Comparison of ENCODE assay signal across 9 mouse cellular contexts in the genomic region with DNA sequence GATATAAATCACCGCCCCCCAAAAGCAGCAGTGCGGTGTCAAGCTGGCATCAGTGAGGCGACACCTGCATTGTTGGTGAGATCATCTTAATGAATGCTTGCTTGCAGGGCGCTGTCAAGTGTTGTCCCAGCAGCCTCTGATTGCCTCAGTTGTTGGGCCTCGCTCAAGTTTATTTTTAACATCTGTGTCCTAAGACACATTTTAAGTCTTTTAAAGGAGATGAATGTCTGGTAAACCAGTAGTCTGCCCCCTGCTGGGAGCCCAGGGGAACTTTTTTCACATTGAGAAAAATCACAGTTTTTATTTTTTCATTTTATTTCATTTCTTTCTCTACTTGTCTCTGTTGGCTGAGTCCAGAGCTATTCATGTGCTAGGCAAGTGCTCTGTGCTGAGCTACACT. TPM values are rescaled to one million over a fixed set of nuclear protein-coding genes. Genes with fewer than 3 reads are reported as not detected.
DNase-seq lines count a peak whose midpoint lies in the region; TF ChIP-seq lines count a peak whose summit lies in the region.
"Had no signal": no experiment of that assay in that cellular context is flagged by ENCODE, and none has a peak within 500 bp of the region (broad histone marks: within the 10 kb centered on the region; RNA-seq: fewer than 3 reads in every experiment).

No protein-coding gene starts in this region.

- H3K4me1 ChIP-seq in bone marrow macrophage, adult 2 months (ENCODE audit: control insufficient read depth, insufficient read depth, low read length), result no peaks in the 10 kb centered on the region
- H3K4me1 ChIP-seq: limb, embryonic 12.5 days had no signal

- TF ChIP-seq POLR2A in bone marrow macrophage, adult 2 months (IDR thresholded peaks at IDR 0.05; ENCODE audit: borderline replicate concordance, low read depth, low read length), result no peak

- peak; percentile 51 for DNase-seq in adrenal gland, postnatal 14 days
- no peak for DNase-seq in adrenal gland, postnatal 4 days (ENCODE audit: low spot score in 2 of 2)
- no peak for DNase-seq in layer of hippocampus, adult 2 months (ENCODE audit: low spot score in 2 of 2)
- no peak for DNase-seq in layer of hippocampus, adult 9-11 months
- peak; percentile 42 for DNase-seq in lung, postnatal 14 days
- DNase-seq in Muller cell, postnatal 12 days (ENCODE audit: inconsistent ontology term), result no peak
- DNase-seq in frontal cortex, postnatal 14 days (ENCODE audit: low spot score in 2 of 2), result no peak

- no peak overlapping the region for H3K27ac ChIP-seq in layer of hippocampus, adult 2 months
- H3K27ac ChIP-seq in bone marrow macrophage, adult 2 months (ENCODE audit: insufficient read depth, low read depth, low read length), result no peak overlapping the region
- H3K27ac ChIP-seq: limb, embryonic 12.5 days had no signal

- peak; percentile 89 for TF ChIP-seq CTCF in layer of hippocampus, adult 2 months (conservative IDR thresholded peaks at IDR 0.05)
- peak; percentile 69 for TF ChIP-seq CTCF in bone marrow macrophage, adult 2 months (IDR thresholded peaks at IDR 0.05; ENCODE audit: low read depth, low read length)

- no peak overlapping the region for H3K4me3 ChIP-seq in layer of hippocampus, adult 2 months
- H3K4me3 ChIP-seq in bone marrow macrophage, adult 2 months (ENCODE audit: insufficient read depth, low read length), result no peak overlapping the region
- H3K4me3 ChIP-seq: limb, embryonic 12.5 days had no signal

RNA-seq across cellular contexts. Expression of gene Abhd2, which starts 34.3 kb away (rescaled TPM):
- 485 and 569 TPM in 2 replicates for total RNA-seq in adrenal gland, postnatal 14 days (2021)
- total RNA-seq in adrenal gland, postnatal 4 days (2021), result 100 to 1,000 TPM; 382 to 406 TPM
- total RNA-seq in layer of hippocampus, adult 2 months (2021), result 10 to 100 TPM; 69.6 to 70.8 TPM
- 20.8 and 25.9 TPM in 2 replicates for polyA plus RNA-seq in bone marrow macrophage, adult 2 months (2012; ENCODE audit: insufficient read depth, insufficient read length, missing spikeins)

Comparison
In these comparisons a context has a peak if more than half of its experiments do, and no peak if none do; other contexts are left out.
1. DNase-seq: peak in adrenal gland, postnatal 14 days (single experiment) and lung, postnatal 14 days (single experiment); none in adrenal gland, postnatal 4 days (0 of 2), layer of hippocampus, adult 2 months (0 of 2), layer of hippocampus, adult 9-11 months (single experiment), Muller cell, postnatal 12 days (single experiment) and frontal cortex, postnatal 14 days (0 of 2).